Mouse (Mus musculus) limb, embryonic 13.5 days (tissue): ENCODE data around the gene Med13l. TPM values are rescaled to one million over a fixed set of nuclear protein-coding genes. Genes with fewer than 3 reads are reported as not detected.

ENCODE experiments used
- ATAC-seq: fragments of 200-750 bp; cut with Nextera tagmentation; 2 replicates; pipeline ENCODE4 v1.8.0; 2017; ENCODE audit warnings: low read depth, moderate number of reproducible peaks, moderate TSS enrichment; ENCODE audit not compliant: low FRiP score
- H3K27ac ChIP-seq: fragments of 300-500 bp; sonication (generic); 2 replicates; pipeline ENCODE4 v1.5.1; 2015; ENCODE audit warnings: inconsistent platforms, mild to moderate bottlenecking, moderate library complexity
- H3K27me3 ChIP-seq: fragments of 300-500 bp; sonication (generic); 2 replicates; pipeline ENCODE4 v1.6.1; 2015; ENCODE audit warnings: mild to moderate bottlenecking, inconsistent platforms
- H3K36me3 ChIP-seq: fragments of 300-500 bp; sonication (generic); 2 replicates; pipeline ENCODE4 v1.6.1; 2015; ENCODE audit warnings: inconsistent platforms, mild to moderate bottlenecking, moderate library complexity
- H3K4me1 ChIP-seq: fragments of 300-500 bp; sonication (generic); 2 replicates; pipeline ENCODE4 v1.6.1; 2015; ENCODE audit warnings: inconsistent platforms
- H3K4me2 ChIP-seq: fragments of 300-500 bp; sonication (generic); replicated peaks from 2 replicates; pipeline ENCODE4 v1.6.1; 2015; ENCODE audit warnings: inconsistent platforms, mild to moderate bottlenecking, moderate library complexity
- H3K4me3 ChIP-seq: fragments of 300-500 bp; sonication (generic); 2 replicates; pipeline ENCODE4 v1.5.1; 2015; ENCODE audit warnings: moderate library complexity, mild to moderate bottlenecking, inconsistent platforms
- H3K9ac ChIP-seq: fragments of 300-500 bp; sonication (generic); 2 replicates; pipeline ENCODE4 v1.6.1; 2015; ENCODE audit warnings: mild to moderate bottlenecking, inconsistent platforms
- H3K9me3 ChIP-seq: fragments of 300-500 bp; sonication (generic); 2 replicates; pipeline ENCODE4 v1.6.1; 2016; ENCODE audit warnings: inconsistent platforms
- WGBS: fragments of 180-500 bp; shearing (Covaris S2); methylation state at CpG from one replicate; pipeline ENCODE4 v1.1.7; 2015; 5-methylcytosine and 5-hydroxymethylcytosine counted together
- polyA plus RNA-seq: library from polyadenylated mRNA; unstranded; fragments of >200 nt; fragmentation: Nextera tagmentation; extraction: Ambion mirVana; gene quantifications from 2 replicates; pipeline ENCODE4 v1.2.1, GENCODE M21; 2015

Med13l gene
- polyA plus RNA-seq, 1 experiment from 2014 or later: 19.1 TPM

GRCm38 (mm10) chr5:118734455-118734854, 174.0 kb downstream of the Med13l start:
- H3K36me3 ChIP-seq: peaks cover 86% of the 10 kb centered on the region

GRCm38 (mm10) chr5:118735738-118736137, 175.3 kb downstream of the Med13l start:
- Histone ChIP-seq H3K4me2 (no peak overlapping the region), H3K27ac (no peak overlapping the region), H3K9ac (no peak overlapping the region), H3K36me3 (peaks cover 86% of the 10 kb centered on the region), H3K27me3 (no peaks in the 10 kb centered on the region), H3K4me1 (no peaks in the 10 kb centered on the region), H3K9me3 (peaks cover 8% of the 10 kb centered on the region; the same call in 1 of the 2 replicates), H3K4me3 (no peak overlapping the region)
- WGBS: 93% methylated on average over 8 of the region's 8 CpGs
- no peak for ATAC-seq

More at GRCm38 (mm10) chr5:118734455-118734854, 174.0 kb downstream of the Med13l start:
- ATAC-seq: no peak
- no peak overlapping the region for H3K27ac ChIP-seq
- no peak overlapping the region for H3K4me3 ChIP-seq
- no peak overlapping the region for H3K4me2 ChIP-seq
- no peak overlapping the region for H3K9ac ChIP-seq
- H3K27me3 ChIP-seq: no peaks in the 10 kb centered on the region
- H3K9me3 ChIP-seq: no peaks in the 10 kb centered on the region
- 46% methylated on average over 9 of the region's 9 CpGs for WGBS
- no peaks in the 10 kb centered on the region for H3K4me1 ChIP-seq

- peaks cover 8% of the 10 kb centered on the region; the same call in 1 of the 2 replicates for H3K9me3 ChIP-seq
- no peak overlapping the region for H3K9ac ChIP-seq
- H3K36me3 ChIP-seq: peaks cover 88% of the 10 kb centered on the region
- no peak overlapping the region for H3K4me3 ChIP-seq
- no peak overlapping the region for H3K4me2 ChIP-seq
- WGBS: 37% methylated on average over 1 of the region's 1 CpGs
- no peaks in the 10 kb centered on the region for H3K4me1 ChIP-seq
- ATAC-seq: no peak
- H3K27ac ChIP-seq: no peak overlapping the region
- H3K27me3 ChIP-seq: no peaks in the 10 kb centered on the region
These were observed 177.1 kb downstream of the Med13l start for GRCm38 (mm10) chr5:118737548-118737947.

- H3K27me3 ChIP-seq: no peaks in the 10 kb centered on the region
- WGBS: 78% methylated on average over 2 of the region's 2 CpGs
- H3K4me2 ChIP-seq: no peak overlapping the region
These were observed 182.6 kb downstream of the Med13l start for GRCm38 (mm10) chr5:118743067-118743466.

GRCm38 (mm10) chr5:118747026-118747425, 186.5 kb downstream of the Med13l start:
- Histone ChIP-seq H3K36me3 (peaks cover 100% of the 10 kb centered on the region), H3K9ac (no peak overlapping the region), H3K4me1 (no peaks in the 10 kb centered on the region), H3K27ac (no peak overlapping the region), H3K4me3 (no peak overlapping the region), H3K27me3 (no peaks in the 10 kb centered on the region), H3K9me3 (no peaks in the 10 kb centered on the region), H3K4me2 (no peak overlapping the region)
- 88% methylated on average over 10 of the region's 10 CpGs for WGBS
- no peak for ATAC-seq

More at GRCm38 (mm10) chr5:118743067-118743466, 182.6 kb downstream of the Med13l start:
- H3K27ac ChIP-seq: no peak overlapping the region
- H3K4me3 ChIP-seq: no peak overlapping the region
- peaks cover 100% of the 10 kb centered on the region for H3K36me3 ChIP-seq
- H3K9me3 ChIP-seq: peaks cover 8% of the 10 kb centered on the region; the same call in 1 of the 2 replicates
- no peak overlapping the region for H3K9ac ChIP-seq
- no peaks in the 10 kb centered on the region for H3K4me1 ChIP-seq
- ATAC-seq: no peak

GRCm38 (mm10) chr5:118751446-118752179, 191.1 kb downstream of the Med13l start:
- Histone ChIP-seq H3K4me3 (no peak overlapping the region), H3K27me3 (no peaks in the 10 kb centered on the region), H3K9ac (no peak overlapping the region), H3K4me2 (no peak overlapping the region), H3K4me1 (no peaks in the 10 kb centered on the region), H3K36me3 (peaks cover 99% of the 10 kb centered on the region), H3K27ac (no peak overlapping the region), H3K9me3 (no peaks in the 10 kb centered on the region)
- 83% methylated on average over 13 of the region's 13 CpGs for WGBS
- no peak for ATAC-seq

- Histone ChIP-seq H3K27me3 (no peaks in the 10 kb centered on the region), H3K4me3 (no peak overlapping the region), H3K27ac (no peak overlapping the region), H3K4me2 (no peak overlapping the region), H3K4me1 (no peaks in the 10 kb centered on the region), H3K9me3 (no peaks in the 10 kb centered on the region), H3K36me3 (peaks cover 99% of the 10 kb centered on the region), H3K9ac (no peak overlapping the region)
- no peak for ATAC-seq
- 92% methylated on average over 3 of the region's 3 CpGs for whole genome bisulfite sequencing
These were observed 192.4 kb downstream of the Med13l start for GRCm38 (mm10) chr5:118752868-118753267.

GRCm38 (mm10) chr5:118753471-118754044, 193.1 kb downstream of the Med13l start:
- no peak for ATAC-seq
- Histone ChIP-seq H3K4me1 (no peaks in the 10 kb centered on the region), H3K4me2 (no peak overlapping the region), H3K4me3 (no peak overlapping the region), H3K36me3 (peaks cover 99% of the 10 kb centered on the region), H3K9ac (no peak overlapping the region), H3K27ac (no peak overlapping the region), H3K9me3 (no peaks in the 10 kb centered on the region), H3K27me3 (no peaks in the 10 kb centered on the region)
- WGBS: 91% methylated on average over 10 of the region's 10 CpGs

- no peak overlapping the region for H3K9ac ChIP-seq
- no peaks in the 10 kb centered on the region for H3K9me3 ChIP-seq
- H3K27me3 ChIP-seq: no peaks in the 10 kb centered on the region
- no peak overlapping the region for H3K27ac ChIP-seq
- 91% methylated on average over 4 of the region's 4 CpGs for WGBS
- no peaks in the 10 kb centered on the region for H3K4me1 ChIP-seq
- no peak overlapping the region for H3K4me2 ChIP-seq
- ATAC-seq: no peak
- peaks cover 99% of the 10 kb centered on the region for H3K36me3 ChIP-seq
- H3K4me3 ChIP-seq: no peak overlapping the region
These were observed 193.8 kb downstream of the Med13l start for GRCm38 (mm10) chr5:118754191-118754759.

GRCm38 (mm10) chr5:118756078-118756477, 195.6 kb downstream of the Med13l start:
- no peaks in the 10 kb centered on the region for H3K9me3 ChIP-seq
- H3K4me2 ChIP-seq: no peak overlapping the region
- no peaks in the 10 kb centered on the region for H3K4me1 ChIP-seq
- H3K27ac ChIP-seq: no peak overlapping the region
- H3K27me3 ChIP-seq: no peaks in the 10 kb centered on the region
- peaks cover 99% of the 10 kb centered on the region for H3K36me3 ChIP-seq
- no peak overlapping the region for H3K9ac ChIP-seq
- 66% methylated on average over 2 of the region's 2 CpGs for whole genome bisulfite sequencing
- ATAC-seq: no peak
- H3K4me3 ChIP-seq: no peak overlapping the region

GRCm38 (mm10) chr5:118757396-118758301, 197.2 kb downstream of the Med13l start:
- ATAC-seq: no peak
- H3K9ac ChIP-seq: no peak overlapping the region
- no peak overlapping the region for H3K4me3 ChIP-seq
- no peak overlapping the region for H3K27ac ChIP-seq
- H3K4me1 ChIP-seq: no peaks in the 10 kb centered on the region
- no peaks in the 10 kb centered on the region for H3K9me3 ChIP-seq
- no peaks in the 10 kb centered on the region for H3K27me3 ChIP-seq
- peaks cover 100% of the 10 kb centered on the region for H3K36me3 ChIP-seq
- WGBS: 74% methylated on average over 17 of the region's 17 CpGs
- H3K4me2 ChIP-seq: no peak overlapping the region

- no peak overlapping the region for H3K27ac ChIP-seq
- H3K4me2 ChIP-seq: no peak overlapping the region
- H3K4me1 ChIP-seq: no peaks in the 10 kb centered on the region
- WGBS: 89% methylated on average over 10 of the region's 10 CpGs
- H3K9ac ChIP-seq: no peak overlapping the region
- H3K36me3 ChIP-seq: peaks cover 83% of the 10 kb centered on the region
- no peaks in the 10 kb centered on the region for H3K9me3 ChIP-seq
- no peaks in the 10 kb centered on the region for H3K27me3 ChIP-seq
- H3K4me3 ChIP-seq: no peak overlapping the region
- ATAC-seq: no peak
These were observed 200.5 kb downstream of the Med13l start for GRCm38 (mm10) chr5:118760986-118761385.
